Mouse (Mus musculus): ENCODE data around the gene Foxa3.

- TF ChIP-seq CTCF (IDR thresholded peaks at IDR 0.05; ENCODE audit: low read depth) (no peak), EP300 (IDR thresholded peaks at IDR 0.05; ENCODE audit: low read depth) (no peak)
These were observed 43.7 kb upstream of the Foxa3 start for GRCm38 (mm10) chr7:19067063-19067462.

Data from heart, postnatal 0 days (tissue).